Mouse (Mus musculus) cerebellum, adult 9-11 months (tissue): ENCODE results near the gene Insig1.

ENCODE experiments used
- DNase-seq: peaks from one replicate; pipeline ENCODE4 v3.0.0; 2022

Insig1 gene

GRCm38 (mm10) chr5:28065275-28065674 lies 5.9 kb upstream of the Insig1 start:
- no peak for DNase-seq

- DNase-seq: no peak
Observed at GRCm38 (mm10) chr5:28066311-28066710, 4.9 kb upstream of the Insig1 start.

- DNase-seq: no peak
Observed at GRCm38 (mm10) chr5:28070149-28070827, 875 bp upstream of the Insig1 start.

GRCm38 (mm10) chr5:28071456-28072223 lies 477 bp downstream of the Insig1 start:
- DNase-seq: peak; percentile 96

GRCm38 (mm10) chr5:28079431-28079830 lies 8.3 kb downstream of the Insig1 start:
- DNase-seq: no peak

GRCm38 (mm10) chr5:28081127-28081526 lies 10.0 kb downstream of the Insig1 start:
- DNase-seq: no peak

- DNase-seq: no peak
Observed at GRCm38 (mm10) chr5:28081822-28082221, 10.7 kb downstream of the Insig1 start.

GRCm38 (mm10) chr5:28082312-28082711 lies 11.1 kb downstream of the Insig1 start:
- no peak for DNase-seq

- DNase-seq: no peak
Observed at GRCm38 (mm10) chr5:28082796-28083195, 11.6 kb downstream of the Insig1 start.

GRCm38 (mm10) chr5:28084743-28085142 lies 13.6 kb downstream of the Insig1 start:
- DNase-seq: no peak

- no peak for DNase-seq
Observed at GRCm38 (mm10) chr5:28090547-28090946, 19.4 kb downstream of the Insig1 start.

- no peak for DNase-seq
Observed at GRCm38 (mm10) chr5:28092327-28092726, 21.2 kb downstream of the Insig1 start.

- peak; percentile 71 for DNase-seq
Observed at GRCm38 (mm10) chr5:28093874-28094273, 22.7 kb downstream of the Insig1 start.

GRCm38 (mm10) chr5:28094393-28094792 lies 23.2 kb downstream of the Insig1 start:
- no peak for DNase-seq

GRCm38 (mm10) chr5:28094846-28095245 lies 23.7 kb downstream of the Insig1 start:
- DNase-seq: no peak

GRCm38 (mm10) chr5:28095671-28096070 lies 24.5 kb downstream of the Insig1 start:
- no peak for DNase-seq

- DNase-seq: peak; percentile 53
Observed at GRCm38 (mm10) chr5:28106966-28107365, 35.8 kb downstream of the Insig1 start.

GRCm38 (mm10) chr5:28107974-28108373 lies 36.8 kb downstream of the Insig1 start:
- no peak for DNase-seq

- DNase-seq: no peak
Observed at GRCm38 (mm10) chr5:28110881-28111280, 39.7 kb downstream of the Insig1 start.

- no peak for DNase-seq
Observed at GRCm38 (mm10) chr5:28117251-28117880, 46.2 kb downstream of the Insig1 start.

- DNase-seq: peak; percentile 74
Observed at GRCm38 (mm10) chr5:28117882-28118530, 46.8 kb downstream of the Insig1 start.

GRCm38 (mm10) chr5:28118531-28118925 lies 47.4 kb downstream of the Insig1 start:
- DNase-seq: peak; percentile 43

- no peak for DNase-seq
Observed at GRCm38 (mm10) chr5:28119576-28119975, 48.4 kb downstream of the Insig1 start.
